Mouse (Mus musculus): ENCODE results near the gene Rpap2.

Rpap2 gene

GRCm38 (mm10) chr5:107687161-107687560, 90.0 kb downstream of the Rpap2 start:
- no peak for DNase-seq (ENCODE audit: low read depth, low spot score)

- DNase-seq (ENCODE audit: low read depth, low spot score) = peak; percentile 36
These were observed 90.7 kb downstream of the Rpap2 start for GRCm38 (mm10) chr5:107687592-107688498.

GRCm38 (mm10) chr5:107688499-107688866, 91.3 kb downstream of the Rpap2 start:
- DNase-seq (ENCODE audit: low read depth, low spot score) = no peak

- DNase-seq (ENCODE audit: low read depth, low spot score) = no peak
These were observed 97.8 kb downstream of the Rpap2 start for GRCm38 (mm10) chr5:107695019-107695418.

GRCm38 (mm10) chr5:107698888-107699287, 101.7 kb downstream of the Rpap2 start:
- DNase-seq (ENCODE audit: low read depth, low spot score) = no peak

GRCm38 (mm10) chr5:107700873-107701272, 103.7 kb downstream of the Rpap2 start:
- DNase-seq (ENCODE audit: low read depth, low spot score) = no peak

- no peak for DNase-seq (ENCODE audit: low read depth, low spot score)
These were observed 104.5 kb downstream of the Rpap2 start for GRCm38 (mm10) chr5:107701658-107702057.

- no peak for DNase-seq (ENCODE audit: low read depth, low spot score)
These were observed 106.1 kb downstream of the Rpap2 start for GRCm38 (mm10) chr5:107703207-107703763.

- DNase-seq (ENCODE audit: low read depth, low spot score) = no peak
These were observed 108.6 kb downstream of the Rpap2 start for GRCm38 (mm10) chr5:107705756-107706155.

- DNase-seq (ENCODE audit: low read depth, low spot score) = no peak
These were observed 109.1 kb downstream of the Rpap2 start for GRCm38 (mm10) chr5:107706262-107706661.

GRCm38 (mm10) chr5:107708124-107708797, 111.1 kb downstream of the Rpap2 start:
- no peak for DNase-seq (ENCODE audit: low read depth, low spot score)
